Mouse (Mus musculus): Measurements from ENCODE around the gene Spen. TPM values are rescaled to one million over a fixed set of nuclear protein-coding genes. Genes with fewer than 3 reads are reported as not detected.
"Not testable (repeated sequence)": the region's sequence is repeated elsewhere in the genome, so short reads cannot be mapped to it uniquely, and the experiment has no call there.

Spen gene
- polyA plus RNA-seq, 1 experiment = 29.2 TPM

DNA sequence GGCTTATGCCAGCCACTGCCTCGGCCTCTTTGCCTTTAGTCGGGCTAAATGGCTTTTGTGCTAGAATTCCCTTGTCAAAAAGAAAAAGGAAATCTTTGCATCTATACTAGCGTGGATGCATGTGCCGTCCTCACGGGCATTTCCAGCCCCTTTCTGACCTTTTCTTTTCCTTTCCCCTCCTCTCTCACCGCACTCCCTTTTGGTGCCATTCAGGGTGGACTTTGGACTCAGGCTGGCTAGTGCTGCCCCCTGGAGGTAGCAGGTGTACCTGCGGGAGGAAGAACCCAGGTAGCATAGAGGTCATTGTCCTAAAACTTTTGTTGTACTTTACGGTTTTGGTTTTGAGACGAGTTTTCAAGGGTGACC, 21.5 kb upstream of the Spen start:
- Histone ChIP-seq H3K4me3 (ENCODE audit: insufficient read depth, low read length) (peak overlapping the region; percentile 63), H3K27ac (ENCODE audit: insufficient read depth, low read depth, low read length) (peak overlapping the region; percentile 95), H3K4me1 (ENCODE audit: control insufficient read depth, insufficient read depth, low read length) (peaks cover 14% of the 10 kb centered on the region)
- TF ChIP-seq CTCF (IDR thresholded peaks at IDR 0.05; ENCODE audit: low read depth, low read length) (peak; percentile 81), POLR2A (IDR thresholded peaks at IDR 0.05; ENCODE audit: borderline replicate concordance, low read depth, low read length) (no peak)

GRCm38 (mm10) chr4:141559131-141559897, 20.9 kb upstream of the Spen start:
- H3K4me1 ChIP-seq (ENCODE audit: control insufficient read depth, insufficient read depth, low read length) = peaks cover 14% of the 10 kb centered on the region
- H3K4me3 ChIP-seq (ENCODE audit: insufficient read depth, low read length) = peak overlapping the region; percentile 63
- TF ChIP-seq POLR2A (IDR thresholded peaks at IDR 0.05; ENCODE audit: borderline replicate concordance, low read depth, low read length) (no peak), CTCF (IDR thresholded peaks at IDR 0.05; ENCODE audit: low read depth, low read length) (no peak)
- peak overlapping the region; percentile 95 for H3K27ac ChIP-seq (ENCODE audit: insufficient read depth, low read depth, low read length)

- H3K4me1 ChIP-seq (ENCODE audit: control insufficient read depth, insufficient read depth, low read length) = peaks cover 17% of the 10 kb centered on the region
- H3K27ac ChIP-seq (ENCODE audit: insufficient read depth, low read depth, low read length) = peak overlapping the region; percentile 95
- H3K4me3 ChIP-seq (ENCODE audit: insufficient read depth, low read length) = peak overlapping the region; percentile 63
- TF ChIP-seq CTCF (IDR thresholded peaks at IDR 0.05; ENCODE audit: low read depth, low read length) (no peak), POLR2A (IDR thresholded peaks at IDR 0.05; ENCODE audit: borderline replicate concordance, low read depth, low read length) (no peak)
These were observed 20.3 kb upstream of the Spen start for GRCm38 (mm10) chr4:141558658-141559057.

DNA sequence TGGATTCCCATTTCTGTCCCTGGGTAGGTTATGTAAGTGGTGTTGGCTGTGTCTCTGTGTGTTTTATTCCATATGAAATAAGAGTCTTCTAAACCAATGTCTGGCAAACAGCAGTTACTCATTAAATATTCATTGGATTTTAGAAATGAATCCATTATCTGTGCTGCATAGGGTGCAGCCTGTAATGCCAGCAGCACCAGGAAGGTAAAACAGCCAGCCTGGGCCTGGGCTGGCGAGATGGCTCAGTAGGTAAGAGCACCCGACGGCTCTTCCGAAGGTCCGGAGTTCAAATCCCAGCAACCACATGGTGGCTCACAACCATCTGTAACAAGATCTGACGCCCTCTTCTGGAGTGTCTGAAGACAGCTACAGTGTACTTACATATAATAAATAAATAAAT, 17.8 kb upstream of the Spen start:
- H3K27ac ChIP-seq (ENCODE audit: insufficient read depth, low read depth, low read length); H3K4me3 ChIP-seq (ENCODE audit: insufficient read depth, low read length): not testable (repeated sequence)
- peaks cover 29% of the 10 kb centered on the region for H3K4me1 ChIP-seq (ENCODE audit: control insufficient read depth, insufficient read depth, low read length)

DNA sequence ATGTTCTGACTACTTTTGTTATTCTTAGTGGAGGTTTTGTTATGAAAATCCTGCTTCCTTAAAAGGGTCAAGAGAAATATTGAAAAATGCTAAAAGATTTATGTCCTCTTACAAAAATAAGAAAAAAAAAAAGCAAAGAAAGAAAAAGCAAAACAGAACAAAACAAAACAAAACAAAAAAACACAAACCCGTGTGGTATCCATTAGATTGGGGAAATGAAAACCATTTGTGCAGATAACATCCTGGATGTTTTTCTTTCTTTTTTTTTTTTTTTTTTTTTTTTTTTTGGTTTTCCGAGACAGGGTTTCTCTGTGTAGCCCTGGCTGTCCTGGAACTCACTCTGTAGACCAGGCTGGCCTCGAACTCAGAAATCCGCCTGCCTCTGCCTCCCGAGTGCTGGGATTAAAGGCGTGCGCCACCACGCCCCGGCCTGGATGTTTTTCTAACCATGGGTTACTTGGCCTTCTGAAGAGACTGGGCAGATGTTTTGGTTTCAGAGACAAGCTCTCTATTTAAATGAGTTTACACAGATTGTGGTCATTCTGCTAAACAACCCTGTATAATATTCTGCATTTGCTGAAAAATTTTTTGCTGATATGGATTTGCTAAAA, 16.0 kb upstream of the Spen start:
- not testable (repeated sequence) for H3K27ac ChIP-seq (ENCODE audit: insufficient read depth, low read depth, low read length); H3K4me3 ChIP-seq (ENCODE audit: insufficient read depth, low read length)
- peaks cover 28% of the 10 kb centered on the region for H3K4me1 ChIP-seq (ENCODE audit: control insufficient read depth, insufficient read depth, low read length)

DNA sequence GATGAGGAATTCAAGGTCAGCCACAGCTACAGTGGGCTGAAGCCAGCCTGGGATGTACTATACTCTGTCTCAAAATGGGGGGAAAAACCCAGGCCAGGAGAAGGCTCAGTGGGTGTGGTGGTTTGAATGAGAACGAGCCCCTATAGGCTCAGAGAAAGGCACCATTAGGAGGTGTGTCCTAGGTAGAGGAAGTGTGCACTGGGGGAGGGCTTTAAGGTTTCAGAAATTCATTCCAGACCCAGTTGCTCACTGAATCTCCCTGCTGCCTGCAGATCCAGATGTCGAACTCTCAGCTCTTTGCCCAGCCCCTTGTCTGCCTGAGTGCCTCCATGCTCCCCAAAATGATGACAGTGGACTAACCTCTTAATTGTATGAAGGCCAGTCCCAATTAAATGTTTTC, 14.1 kb upstream of the Spen start:
- Histone ChIP-seq H3K27ac (ENCODE audit: insufficient read depth, low read depth, low read length) (peak overlapping the region; percentile 72), H3K4me3 (ENCODE audit: insufficient read depth, low read length) (peak overlapping the region; percentile 31), H3K4me1 (ENCODE audit: control insufficient read depth, insufficient read depth, low read length) (peaks cover 32% of the 10 kb centered on the region)
- TF ChIP-seq POLR2A (IDR thresholded peaks at IDR 0.05; ENCODE audit: borderline replicate concordance, low read depth, low read length) (no peak), CTCF (IDR thresholded peaks at IDR 0.05; ENCODE audit: low read depth, low read length) (no peak)

DNA sequence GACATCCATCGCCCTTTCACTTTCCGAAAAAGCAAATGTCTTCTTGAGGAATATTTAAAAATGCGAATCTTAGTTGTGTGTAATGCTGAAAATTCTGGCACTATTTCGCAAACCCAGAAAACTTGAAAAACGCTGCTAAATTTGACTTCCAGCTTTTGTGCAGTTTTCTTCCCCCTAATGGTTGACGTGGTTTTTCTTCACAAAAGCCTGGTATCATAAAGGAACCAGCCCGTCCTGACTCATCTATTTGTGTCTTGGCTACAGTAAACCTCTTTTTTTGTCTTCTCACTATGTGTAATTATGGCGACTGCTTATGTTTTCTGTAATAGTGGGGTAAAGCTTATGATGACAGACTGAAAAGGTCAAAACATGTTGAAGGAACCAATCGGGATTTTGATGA, 8.9 kb upstream of the Spen start:
- peak overlapping the region; percentile 83 for H3K4me3 ChIP-seq (ENCODE audit: insufficient read depth, low read length)
- H3K27ac ChIP-seq (ENCODE audit: insufficient read depth, low read depth, low read length) = peak overlapping the region; percentile 98
- TF ChIP-seq CTCF (IDR thresholded peaks at IDR 0.05; ENCODE audit: low read depth, low read length) (no peak), POLR2A (IDR thresholded peaks at IDR 0.05; ENCODE audit: borderline replicate concordance, low read depth, low read length) (no peak)
- H3K4me1 ChIP-seq (ENCODE audit: control insufficient read depth, insufficient read depth, low read length) = peaks cover 20% of the 10 kb centered on the region

DNA sequence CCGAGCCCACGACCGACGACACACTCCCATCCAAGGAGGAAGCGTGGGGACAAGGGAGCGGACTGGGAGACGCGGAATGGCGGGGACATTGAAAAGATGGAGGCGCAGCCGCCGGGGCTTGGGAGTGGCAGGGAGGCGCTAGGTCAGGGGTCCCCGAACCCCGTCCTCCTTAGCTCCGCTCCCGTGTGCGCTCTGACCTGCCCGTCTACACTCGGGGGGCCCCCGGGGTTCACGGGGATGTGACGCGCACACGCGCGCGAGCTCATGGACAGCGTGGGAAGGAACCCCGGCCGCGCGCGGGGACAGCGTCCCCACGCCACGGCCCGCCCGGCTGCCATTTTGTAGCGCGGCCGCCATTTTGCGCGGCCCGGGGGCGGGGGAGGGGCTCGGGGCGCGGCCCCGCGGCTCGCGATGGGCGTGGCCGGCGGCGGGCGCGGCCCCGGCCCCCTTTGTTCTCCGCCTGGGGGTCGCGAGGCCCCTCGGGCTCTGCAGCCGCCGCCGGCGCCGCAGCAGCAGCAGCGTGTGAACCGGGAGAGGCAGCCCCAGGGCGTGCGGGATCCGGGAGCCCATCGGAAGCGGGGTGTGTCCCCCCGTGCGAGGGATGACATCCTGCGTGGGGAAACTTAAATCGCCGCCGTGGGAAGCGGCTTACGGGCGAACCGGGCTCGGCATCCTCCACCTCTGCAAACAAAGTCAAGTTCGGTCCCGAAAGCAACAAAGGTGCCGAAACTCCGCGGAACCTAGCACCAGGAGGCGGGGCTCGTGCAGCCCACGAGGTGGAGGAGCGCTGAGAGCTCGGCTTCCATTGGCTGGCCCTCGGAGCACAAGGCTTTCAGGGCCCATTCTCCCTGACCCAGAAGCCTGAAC, 8.2 kb upstream of the Spen start:
- Histone ChIP-seq H3K27ac (ENCODE audit: insufficient read depth, low read depth, low read length) (peak overlapping the region; percentile 98), H3K4me1 (ENCODE audit: control insufficient read depth, insufficient read depth, low read length) (peaks cover 20% of the 10 kb centered on the region), H3K4me3 (ENCODE audit: insufficient read depth, low read length) (peak overlapping the region; percentile 83)
- no peak for TF ChIP-seq POLR2A (IDR thresholded peaks at IDR 0.05; ENCODE audit: borderline replicate concordance, low read depth, low read length)
- TF ChIP-seq CTCF (IDR thresholded peaks at IDR 0.05; ENCODE audit: low read depth, low read length) = no peak

DNA sequence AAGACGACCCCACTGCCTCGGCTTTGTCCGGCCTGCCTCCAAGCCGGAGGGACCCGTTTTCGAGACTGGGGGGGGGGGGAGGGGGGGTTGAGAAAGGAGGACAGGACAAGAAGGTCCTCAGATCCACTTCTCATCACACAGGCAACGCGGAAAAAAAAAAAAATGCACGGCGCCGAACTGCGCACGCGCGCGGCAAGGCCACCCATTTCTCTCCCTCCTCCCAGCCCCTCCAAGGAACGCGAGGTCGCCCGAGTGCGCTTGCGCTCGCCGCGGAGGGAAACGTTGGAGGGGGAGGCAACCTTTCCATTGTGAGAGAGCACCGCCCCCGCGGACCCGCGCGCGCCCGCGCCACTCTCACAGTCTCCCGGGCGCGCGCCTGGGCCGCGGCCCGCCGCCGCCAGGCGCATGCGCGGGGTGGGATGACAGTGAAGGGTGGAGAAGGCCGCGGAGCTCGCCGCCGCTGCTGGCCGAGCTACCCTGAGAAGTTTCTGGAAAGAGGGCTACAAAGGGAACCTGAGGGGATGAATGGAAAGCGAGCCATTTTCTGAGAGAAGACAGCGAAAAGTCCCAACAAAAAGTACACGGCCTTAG, 7.4 kb upstream of the Spen start:
- peak overlapping the region; percentile 98 for H3K27ac ChIP-seq (ENCODE audit: insufficient read depth, low read depth, low read length)
- peak overlapping the region; percentile 83 for H3K4me3 ChIP-seq (ENCODE audit: insufficient read depth, low read length)
- TF ChIP-seq POLR2A (IDR thresholded peaks at IDR 0.05; ENCODE audit: borderline replicate concordance, low read depth, low read length) = peak; percentile 32; the same call in 1 of the 2 replicates
- TF ChIP-seq CTCF (IDR thresholded peaks at IDR 0.05; ENCODE audit: low read depth, low read length) = no peak
- H3K4me1 ChIP-seq (ENCODE audit: control insufficient read depth, insufficient read depth, low read length) = peaks cover 23% of the 10 kb centered on the region
